Mouse (Mus musculus) lung, postnatal 0 days (tissue): Measurements from ENCODE around the gene Olfr1176.

ENCODE experiments used
- CTCF ChIP-seq: IDR thresholded peaks from 2 replicates; pipeline ENCODE4 v1.5.1; 2016; ENCODE audit warnings: antibody characterized with exemption, mild to moderate bottlenecking
- EP300 ChIP-seq: IDR thresholded peaks from 2 replicates; pipeline ENCODE4 v1.6.1; 2016; ENCODE audit warnings: antibody characterized with exemption, mild to moderate bottlenecking, control low read depth

DNA sequence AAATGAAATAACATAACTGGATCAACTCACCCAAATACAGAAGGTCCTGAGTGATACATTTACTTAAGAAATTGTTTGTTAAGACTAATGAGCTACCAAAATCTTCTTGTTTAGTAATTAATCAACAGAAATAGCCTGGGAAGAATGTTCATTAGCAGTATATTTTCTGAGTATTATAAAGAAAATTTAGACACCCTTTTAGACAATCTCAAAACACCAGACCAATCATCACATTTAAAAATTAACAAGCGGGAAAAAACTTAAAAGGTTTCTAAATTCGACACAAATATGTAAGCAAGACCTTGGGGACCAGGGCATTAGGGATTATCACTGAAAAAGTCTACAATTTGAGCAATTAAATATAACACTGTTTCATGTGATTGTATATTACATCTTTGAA, 9.4 kb upstream of the Olfr1176 start, which contains the start of gene Olfr1175-ps:
- TF ChIP-seq CTCF, result no peak
- no peak for TF ChIP-seq EP300
